ENCODE assay signal across 9 mouse cellular contexts in the genomic region with DNA sequence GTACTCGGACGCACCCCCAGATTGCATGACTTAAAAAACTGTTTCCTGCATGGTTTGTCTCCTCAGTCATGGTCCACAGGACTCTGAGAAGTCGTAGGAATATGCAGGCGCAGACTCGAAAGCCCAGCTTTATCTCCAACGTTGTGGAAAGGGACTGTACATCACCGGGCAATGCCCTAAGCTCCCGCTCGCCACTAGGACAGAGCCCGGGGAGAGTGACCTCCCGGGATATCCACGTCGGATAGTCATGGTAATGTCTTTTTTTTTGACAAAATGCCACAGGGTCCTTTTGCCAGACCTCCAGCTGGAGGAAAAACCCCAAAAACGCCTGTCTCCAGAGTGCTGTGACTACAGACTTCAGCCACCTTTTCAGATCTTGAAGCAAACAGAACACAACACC. TPM values are rescaled to one million over a fixed set of nuclear protein-coding genes. Genes with fewer than 3 reads are reported as not detected.
A peak's percentile ranks its signal among the peaks of the same experiment; 100 is the strongest.
DNase-seq lines count a peak whose midpoint lies in the region; ATAC-seq and TF ChIP-seq lines count a peak whose summit lies in the region.
"Had no signal": no experiment of that assay in that cellular context is flagged by ENCODE, and none has a peak within 500 bp of the region (broad histone marks: within the 10 kb centered on the region; RNA-seq: fewer than 3 reads in every experiment).

No protein-coding gene starts in this region.

- H3K27me3 ChIP-seq in limb, embryonic 13.5 days: no peaks in the 10 kb centered on the region
- no peaks in the 10 kb centered on the region for H3K27me3 ChIP-seq in myocyte (ENCODE audit: control insufficient read depth, insufficient read depth, insufficient read length)

- peak; percentile 17 for DNase-seq in right cerebral cortex, postnatal 25 days
- no peak for DNase-seq in right cerebral cortex, adult 18-20 months
- DNase-seq in heart, postnatal 10 days: peak; percentile 52 to 55
- no peak for DNase-seq in layer of hippocampus, postnatal 10 days (ENCODE audit: low spot score in 2 of 2)

- H3K79me2 ChIP-seq in myocyte (ENCODE audit: control insufficient read depth, insufficient read depth): peaks cover 24% of the 10 kb centered on the region

- H3K9ac ChIP-seq in limb, embryonic 13.5 days: peak overlapping the region; percentile 93

- WGBS in limb, embryonic 13.5 days: under 1% methylated on average over 14 of the region's 14 CpGs

- TF ChIP-seq CTCF in cortical plate, adult 2 months (IDR thresholded peaks at IDR 0.05; ENCODE audit: extremely low read depth, insufficient read depth, low read length): no peak

- H3K4me2 ChIP-seq in limb, embryonic 13.5 days (replicated peaks): peak overlapping the region; percentile 85
- H3K4me2 ChIP-seq in myocyte (ENCODE audit: low read depth): peak overlapping the region; percentile 87

- no peak for TF ChIP-seq POLR2A in cortical plate, adult 2 months (IDR thresholded peaks at IDR 0.05; ENCODE audit: extremely low read depth, insufficient read depth, low read length)
- no peak for TF ChIP-seq POLR2A in myocyte (IDR thresholded peaks at IDR 0.05; ENCODE audit: insufficient read length, low read depth)

- peak overlapping the region; percentile 53 for H3K4me3 ChIP-seq in cortical plate, adult 2 months (ENCODE audit: insufficient read depth, low read length)
- peak overlapping the region; percentile 79 for H3K4me3 ChIP-seq in limb, embryonic 13.5 days
- H3K4me3 ChIP-seq in myocyte: peak overlapping the region; percentile 71

- peak overlapping the region; percentile 8 for H3ac ChIP-seq in myocyte (ENCODE audit: control insufficient read depth, insufficient read length)

- H3K36me3 ChIP-seq in limb, embryonic 13.5 days: peaks cover 34% of the 10 kb centered on the region
- peaks cover 13% of the 10 kb centered on the region for H3K36me3 ChIP-seq in myocyte (ENCODE audit: control insufficient read depth, insufficient read depth)

- no peaks in the 10 kb centered on the region for H3K9me3 ChIP-seq in limb, embryonic 13.5 days

- peaks cover 1% of the 10 kb centered on the region; the same call in 1 of the 2 replicates for H3K4me1 ChIP-seq in cortical plate, adult 2 months (ENCODE audit: control insufficient read depth, insufficient read depth, low read length)
- peaks cover 17% of the 10 kb centered on the region for H3K4me1 ChIP-seq in limb, embryonic 13.5 days

- intact Hi-C loops in heart, postnatal 10 days (cut with DNase I): loop anchor here (5.0 kb wide), 1 partner anchor 160 kb away; a partner anchor contains a TSS

- no peak for ATAC-seq in limb, embryonic 13.5 days (ENCODE audit: low FRiP score, low read depth)
- no peak for ATAC-seq in monocyte, adult 5-6 weeks (replicated peaks; ENCODE audit: insufficient number of reproducible peaks, low FRiP score, low TSS enrichment, poor library complexity, severe bottlenecking)

- H3K27ac ChIP-seq in cortical plate, adult 2 months (ENCODE audit: insufficient read depth, low read length): no peak overlapping the region
- H3K27ac ChIP-seq in limb, embryonic 13.5 days: peak overlapping the region; percentile 96

TF ChIP-seq in myocyte, 11 proteins besides CTCF, POLR2A, EP300 and RAD21:
- TF ChIP-seq SRF (IDR thresholded peaks at IDR 0.05; ENCODE audit: control insufficient read depth, insufficient read length, low read depth) (no peak), MYOD1 (IDR thresholded peaks at IDR 0.05; ENCODE audit: control insufficient read depth in 1 of 3, insufficient read length in 2 of 3, low read depth in 2 of 3) (no peak), TCF12 (IDR thresholded peaks at IDR 0.05; ENCODE audit: insufficient read depth, poor library complexity, severe bottlenecking) (no peak), MYOG (IDR thresholded peaks at IDR 0.05; ENCODE audit: control insufficient read depth in 1 of 3, insufficient read depth in 1 of 3, insufficient read length in 2 of 3, low read depth in 2 of 3) (no peak), USF1 (IDR thresholded peaks at IDR 0.05; ENCODE audit: low read depth) (no peak), MAX (IDR thresholded peaks at IDR 0.05; ENCODE audit: low read depth) (no peak), REST (IDR thresholded peaks at IDR 0.05; ENCODE audit: insufficient read depth, insufficient read length) (no peak), TCF3 (IDR thresholded peaks at IDR 0.05; ENCODE audit: insufficient read length, low read depth) (no peak), POLR2AphosphoS2 (IDR thresholded peaks at IDR 0.05; ENCODE audit: insufficient read length, low read depth) (no peak), CEBPB (IDR thresholded peaks at IDR 0.05; ENCODE audit: insufficient read depth, poor library complexity, severe bottlenecking) (no peak), E2F4 (IDR thresholded peaks at IDR 0.05; ENCODE audit: insufficient read depth) (no peak)
TF ChIP-seq in myocyte: peak in this region for 0.

RNA-seq across cellular contexts. Expression of a gene that starts 0.7 kb away (rescaled TPM):
- 8.8 and 9.2 TPM in 2 replicates for polyA plus RNA-seq in cortical plate, adult 2 months (2012; rRNA removed)
- 10 to 100 TPM; 13.9 to 17.0 TPM for total RNA-seq in heart, postnatal 10 days (2021)
- polyA plus RNA-seq in limb, embryonic 13.5 days (2015; fragmentation: Nextera tagmentation; extraction: Ambion mirVana): 81.5 and 83.0 TPM in 2 replicates
- polyA plus RNA-seq in myocyte (2012; fragmentation: generic; extraction: Trizol): 33.2 TPM
- total RNA-seq in layer of hippocampus, postnatal 10 days (2021): 10 to 100 TPM; 17.7 to 20.1 TPM
- total RNA-seq in monocyte, adult 5-6 weeks (2017): 2.9 to 7.7 TPM (median 6.1 TPM) in 3 replicates

RNA-seq across cellular contexts. Expression of a gene that starts 23.4 kb away (rescaled TPM):
- 14.9 and 16.6 TPM in 2 replicates for polyA plus RNA-seq in cortical plate, adult 2 months (2012; rRNA removed)
- 10 to 100 TPM; 28.3 to 29.5 TPM for total RNA-seq in heart, postnatal 10 days (2021)
- polyA plus RNA-seq in limb, embryonic 13.5 days (2015; fragmentation: Nextera tagmentation; extraction: Ambion mirVana): 81.2 and 82.4 TPM in 2 replicates
- 51.6 TPM for polyA plus RNA-seq in myocyte (2012; fragmentation: generic; extraction: Trizol)
- total RNA-seq in layer of hippocampus, postnatal 10 days (2021): 10 to 100 TPM; 25.7 to 29.2 TPM
- 42.3 to 56.8 TPM (median 49.3 TPM) in 3 replicates for total RNA-seq in monocyte, adult 5-6 weeks (2017)

RNA-seq across cellular contexts. Expression of a gene that starts 49.6 kb away (rescaled TPM):
- 3.8 and 5.3 TPM in 2 replicates for polyA plus RNA-seq in cortical plate, adult 2 months (2012; rRNA removed)
- total RNA-seq in heart, postnatal 10 days (2021): 1 to 10 TPM; 1.1 TPM
- polyA plus RNA-seq in limb, embryonic 13.5 days (2015; fragmentation: Nextera tagmentation; extraction: Ambion mirVana): 1.7 and 1.9 TPM in 2 replicates
- 0.30 TPM for polyA plus RNA-seq in myocyte (2012; fragmentation: generic; extraction: Trizol)
- total RNA-seq in layer of hippocampus, postnatal 10 days (2021): 1 to 10 TPM; 1.8 to 2.6 TPM
- not detected in 3 replicates for total RNA-seq in monocyte, adult 5-6 weeks (2017)
- total RNA-seq: common myeloid progenitor, adult 5-6 weeks had no signal

Comparison
In these comparisons a context has a peak if more than half of its experiments do, and no peak if none do; other contexts are left out.
1. DNase-seq: peak in right cerebral cortex, postnatal 25 days (single experiment) and heart, postnatal 10 days (2 of 2); none in right cerebral cortex, adult 18-20 months (single experiment) and layer of hippocampus, postnatal 10 days (0 of 2).
2. Peak in every context shown above with its lines, with median percentiles within 50 percentile points of each other: H3K4me3 ChIP-seq.